Mouse (Mus musculus): ENCODE measurements around the gene Adcy7.

Adcy7 gene

GRCm38 (mm10) chr8:88339887-88340695 lies 67.9 kb downstream of the Adcy7 start:
- DNase-seq = no peak

- no peak for DNase-seq
Observed at GRCm38 (mm10) chr8:88342026-88342425, 69.8 kb downstream of the Adcy7 start.

DNA sequence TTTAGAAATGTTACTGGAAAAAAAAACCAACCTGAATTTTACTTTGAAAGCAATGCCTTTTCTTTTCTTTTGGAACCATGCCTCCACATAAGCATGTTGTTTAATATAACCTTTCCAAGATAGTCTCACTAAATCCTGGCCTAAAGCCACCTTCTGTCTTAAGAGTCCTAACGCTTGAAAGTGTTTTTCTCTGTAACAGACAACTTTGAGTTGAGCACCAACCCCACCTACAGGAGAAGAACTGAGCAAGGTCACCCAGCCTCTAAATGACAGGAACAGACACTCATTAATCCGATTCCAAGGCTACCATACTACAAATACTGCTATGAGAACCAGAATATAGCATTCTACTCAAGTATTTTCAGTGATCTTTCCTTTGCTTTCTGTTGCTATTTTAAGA lies 76.8 kb downstream of the Adcy7 start:
- DNase-seq = no peak

GRCm38 (mm10) chr8:88357226-88357933 lies 85.2 kb downstream of the Adcy7 start:
- no peak for DNase-seq

- no peak for DNase-seq
Observed at GRCm38 (mm10) chr8:88357946-88358345, 85.7 kb downstream of the Adcy7 start.

DNA sequence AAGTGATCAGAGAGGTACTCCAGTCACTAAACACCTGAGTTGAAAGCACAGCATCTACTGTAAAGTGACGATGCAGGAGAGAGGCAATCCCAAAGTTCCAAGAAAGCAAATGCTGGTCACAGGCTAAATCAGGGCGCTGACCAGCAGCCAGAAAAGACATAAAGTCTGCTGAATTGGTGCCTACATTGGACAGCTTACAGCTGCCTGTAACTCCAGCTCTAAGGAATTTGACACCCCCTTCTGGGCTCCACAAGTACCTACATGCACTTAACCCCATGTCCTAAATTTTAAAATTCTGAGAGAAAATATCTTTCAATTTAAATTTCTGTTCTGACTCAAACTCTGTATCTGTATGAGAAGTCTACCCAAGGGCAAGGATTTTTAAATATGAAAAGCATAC lies 87.8 kb downstream of the Adcy7 start:
- no peak for DNase-seq

DNA sequence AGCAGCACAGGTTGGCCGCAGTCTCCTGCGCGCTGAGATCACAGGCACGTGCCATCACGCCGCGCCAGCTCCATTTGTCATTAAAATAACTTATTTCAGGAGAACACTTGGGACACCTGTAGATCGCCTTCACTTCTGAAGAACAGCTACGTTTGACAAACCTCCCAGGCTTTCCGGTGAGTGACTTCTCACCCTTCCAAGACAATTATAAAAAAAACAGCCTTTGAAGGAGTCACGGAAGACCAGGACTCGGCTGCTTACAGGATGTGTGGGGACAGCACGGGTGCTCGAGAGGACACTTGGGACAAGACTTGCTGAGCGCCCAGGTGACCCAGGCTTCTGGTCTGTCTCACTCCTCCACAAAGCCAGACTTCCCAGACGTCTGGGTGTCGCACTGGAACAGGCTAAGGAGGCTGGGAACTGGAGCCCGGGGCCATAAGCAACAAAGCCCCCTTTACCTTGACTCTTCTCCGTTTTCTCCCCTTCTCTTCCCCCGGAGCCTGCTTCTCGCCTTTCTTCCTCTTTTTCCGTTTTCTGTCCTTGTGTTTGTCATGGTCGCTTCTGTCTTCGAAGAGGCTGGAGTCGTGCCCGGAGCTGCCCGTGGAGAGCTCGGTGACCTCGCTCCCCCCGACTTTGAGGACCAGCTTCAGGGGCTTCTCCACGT lies 89.0 kb downstream of the Adcy7 start:
- peak; percentile 40 for DNase-seq

- peak; percentile 90 for DNase-seq
Observed at GRCm38 (mm10) chr8:88361708-88362428, 89.7 kb downstream of the Adcy7 start, which contains the start of gene Brd7. Brd7 (minus strand) TSS chr8:88362194.

- DNase-seq = no peak
Observed at GRCm38 (mm10) chr8:88362446-88363150, 90.4 kb downstream of the Adcy7 start.

GRCm38 (mm10) chr8:88369221-88369620 lies 97.0 kb downstream of the Adcy7 start:
- DNase-seq = peak; percentile 41

- DNase-seq = no peak
Observed at GRCm38 (mm10) chr8:88369805-88370204, 97.6 kb downstream of the Adcy7 start.

DNA sequence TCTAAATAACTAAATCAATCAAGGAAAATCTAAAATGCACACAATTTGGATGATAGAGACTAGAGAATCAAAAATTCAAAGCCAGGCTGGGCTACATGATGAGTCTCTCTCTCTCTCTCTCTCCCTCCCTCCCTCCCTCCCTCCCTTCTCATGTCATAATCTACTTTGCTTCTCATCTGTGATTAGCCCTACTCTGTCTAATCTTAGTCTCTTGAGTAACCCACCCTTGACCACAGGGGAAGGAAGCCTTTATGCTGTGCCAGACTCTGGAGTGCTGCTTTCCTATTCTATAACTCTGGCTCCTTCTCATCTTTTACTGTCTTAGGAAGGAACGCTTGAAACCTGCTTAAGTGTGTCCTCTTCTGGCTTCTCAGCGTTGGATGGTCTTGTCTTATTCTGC lies 99.3 kb downstream of the Adcy7 start:
- DNase-seq = no peak

- peak; percentile 57 for DNase-seq
Observed at GRCm38 (mm10) chr8:88376836-88377582, 104.8 kb downstream of the Adcy7 start.
